Mouse (Mus musculus) heart, adult 2 months (tissue): ENCODE data around the gene Tubb5.
A peak's percentile ranks its signal among the peaks of the same experiment; 100 is the strongest.

Source experiments
- CTCF ChIP-seq: fragments of 200-600 bp; IDR thresholded peaks from 2 replicates; pipeline ENCODE4 v1.8.1; 2022; ENCODE audit warnings: antibody characterized with exemption, mild to moderate bottlenecking, moderate library complexity
- EP300 ChIP-seq: fragments of 200-500 bp; IDR thresholded peaks from 2 replicates; pipeline ENCODE4 v1.6.1; 2011; ENCODE audit warnings: low read depth, low read length, control low read depth; ENCODE audit not compliant: insufficient read depth
- POLR2A ChIP-seq: fragments of 200-500 bp; IDR thresholded peaks from 2 replicates; pipeline ENCODE4 v1.6.1; 2011; ENCODE audit warnings: mild to moderate bottlenecking, low read depth, low read length, control low read depth; ENCODE audit not compliant: insufficient read depth

GRCm38 (mm10) chr17:35848112-35848511 is 10.0 kb upstream of the Tubb5 start:
- TF ChIP-seq CTCF = peak; percentile 60
- no peak for TF ChIP-seq POLR2A
- 0 out of 2 replicates have a peak, but pooled peaks have one; percentile 34 for TF ChIP-seq EP300
